In genomic region chr2:73278131-73278854, GRCm38 (mm10) we compare ENCODE assay signal across 8 mouse cellular contexts. TPM values are rescaled to one million over a fixed set of nuclear protein-coding genes. Genes with fewer than 3 reads are reported as not detected.
A peak's percentile ranks its signal among the peaks of the same experiment; 100 is the strongest.
DNase-seq lines count a peak whose midpoint lies in the region; ATAC-seq and TF ChIP-seq lines count a peak whose summit lies in the region.

No protein-coding gene starts in this region.

- no peak for TF ChIP-seq POLR2A in CH12.LX (IDR thresholded peaks at IDR 0.05; ENCODE audit: low read depth, low read length)
- TF ChIP-seq POLR2A in testis, adult 2 months (IDR thresholded peaks at IDR 0.05; ENCODE audit: control insufficient read depth, low read depth, low read length) = no peak

- in situ Hi-C loops in CH12.LX (cut with MboI; ENCODE audit: low pct_ligation_motif_present, low pct_unique_long_range_greater_than_20kb, low sequenced_read_pairs) = loop anchor here (25.0 kb wide), 2 partner anchors 316 to 641 kb away; no protein-coding TSS in a partner anchor

- peak; percentile 61 to 96 for TF ChIP-seq CTCF in CH12.LX (conservative IDR thresholded peaks at IDR 0.05 in 1 of 2, IDR thresholded peaks at IDR 0.05 in 1 of 2; ENCODE audit: low read depth in 2 of 2, low read length in 2 of 2)
- TF ChIP-seq CTCF in heart, postnatal 0 days (IDR thresholded peaks at IDR 0.05; ENCODE audit: low read depth) = peak; percentile 87
- peak; percentile 80; the same call in 1 of the 2 replicates for TF ChIP-seq CTCF in testis, adult 2 months (IDR thresholded peaks at IDR 0.05; ENCODE audit: control insufficient read depth, insufficient read depth, insufficient replicate concordance, low read depth, low read length)

- no peak for TF ChIP-seq EP300 in CH12.LX (IDR thresholded peaks at IDR 0.05; ENCODE audit: low read length)
- TF ChIP-seq EP300 in heart, postnatal 0 days (IDR thresholded peaks at IDR 0.05; ENCODE audit: low read depth) = no peak

- 2% methylated on average over 20 of the region's 20 CpGs for WGBS in forebrain, embryonic 11.5 days
- WGBS in heart, postnatal 0 days = 7% methylated on average over 20 of the region's 20 CpGs
- 2% methylated on average over 20 of the region's 20 CpGs for WGBS in liver, embryonic 15.5 days (ENCODE audit: insufficient replicate concordance)
- WGBS in neural tube, embryonic 13.5 days = 2% methylated on average over 20 of the region's 20 CpGs

- no peaks in the 10 kb centered on the region for H3K79me2 ChIP-seq in CH12.LX (replicated peaks; ENCODE audit: control insufficient read depth, extremely low read depth, insufficient read depth, poor library complexity, severe bottlenecking)

- H3K27me3 ChIP-seq in CH12.LX (replicated peaks) = peaks cover 31% of the 10 kb centered on the region
- peaks cover 59% of the 10 kb centered on the region for H3K27me3 ChIP-seq in forebrain, embryonic 11.5 days (ENCODE audit: control insufficient read depth, insufficient read depth, low read length)
- peaks cover 83% of the 10 kb centered on the region for H3K27me3 ChIP-seq in heart, postnatal 0 days (ENCODE audit: control insufficient read depth, insufficient read depth, low read length)
- peaks cover 90% of the 10 kb centered on the region for H3K27me3 ChIP-seq in liver, embryonic 15.5 days
- peaks cover 81% of the 10 kb centered on the region for H3K27me3 ChIP-seq in neural tube, embryonic 13.5 days
- peaks cover 13% of the 10 kb centered on the region for H3K27me3 ChIP-seq in testis, adult 2 months (ENCODE audit: control insufficient read depth, insufficient read depth, low read length)

- TF ChIP-seq RAD21 in CH12.LX (IDR thresholded peaks at IDR 0.05; ENCODE audit: low read depth, low read length) = peak; percentile 97

- H3K9ac ChIP-seq in CH12.LX (ENCODE audit: insufficient read depth, low read depth) = no peak overlapping the region
- no peak overlapping the region for H3K9ac ChIP-seq in forebrain, embryonic 11.5 days (ENCODE audit: low read length)
- no peak overlapping the region for H3K9ac ChIP-seq in heart, postnatal 0 days (replicated peaks; ENCODE audit: low read depth, low read length)
- H3K9ac ChIP-seq in liver, embryonic 15.5 days = no peak overlapping the region
- no peak overlapping the region for H3K9ac ChIP-seq in neural tube, embryonic 13.5 days

- peaks cover 0 to 5% of the 10 kb centered on the region in 2 experiments; a peak in 1 of 4 replicates for H3K4me1 ChIP-seq in CH12.LX (ENCODE audit: control insufficient read depth in 1 of 2, insufficient read depth in 2 of 2)
- peaks cover 27% of the 10 kb centered on the region for H3K4me1 ChIP-seq in forebrain, embryonic 11.5 days (replicated peaks; ENCODE audit: control insufficient read depth, insufficient read depth, low read length)
- peaks cover 6% of the 10 kb centered on the region; the same call in 1 of the 2 replicates for H3K4me1 ChIP-seq in heart, postnatal 0 days (ENCODE audit: control insufficient read depth, insufficient read depth)
- peaks cover 52% of the 10 kb centered on the region for H3K4me1 ChIP-seq in liver, embryonic 15.5 days (replicated peaks)
- peaks cover 42% of the 10 kb centered on the region for H3K4me1 ChIP-seq in neural tube, embryonic 13.5 days (replicated peaks)
- peaks cover 20% of the 10 kb centered on the region for H3K4me1 ChIP-seq in testis, adult 2 months (ENCODE audit: control insufficient read depth, insufficient read depth, low read length)

- no peak; the same call in 1 of the 2 replicates for ATAC-seq in forebrain, embryonic 11.5 days (replicated peaks; ENCODE audit: low FRiP score)
- ATAC-seq in heart, postnatal 0 days (ENCODE audit: insufficient read depth, low read depth) = peak; percentile 80
- ATAC-seq in liver, embryonic 15.5 days (ENCODE audit: insufficient read depth) = no peak
- ATAC-seq in neural tube, embryonic 13.5 days (ENCODE audit: low read depth) = peak; percentile 67; the same call in 1 of the 2 replicates

- peak; percentile 76 for DNase-seq in CH12.LX (ENCODE audit: extremely low read depth)
- DNase-seq in c-Kit-positive CD71-positive TER-119-negative erythroid progenitor cells, embryonic 14.5 days (ENCODE audit: low read depth) = peak; percentile 87
- DNase-seq in forebrain, embryonic 11.5 days (ENCODE audit: low spot score) = peak; percentile 95
- peak; percentile 88 for DNase-seq in heart, postnatal 0 days (ENCODE audit: low spot score)
- peak; percentile 83 to 94 for DNase-seq in kidney, postnatal 36 days

- peak overlapping the region; percentile 56 for H3K4me2 ChIP-seq in CH12.LX (ENCODE audit: insufficient read depth, low read depth, poor library complexity, severe bottlenecking)
- H3K4me2 ChIP-seq in forebrain, embryonic 11.5 days (ENCODE audit: low read depth, low read length, severe bottlenecking) = peak overlapping the region; percentile 46; the same call in 1 of the 2 replicates
- H3K4me2 ChIP-seq in heart, postnatal 0 days (ENCODE audit: low read depth, low read length) = peak overlapping the region; percentile 55
- H3K4me2 ChIP-seq in liver, embryonic 15.5 days = peak overlapping the region; percentile 41
- H3K4me2 ChIP-seq in neural tube, embryonic 13.5 days = peak overlapping the region; percentile 44

- H3K9me3 ChIP-seq in CH12.LX (replicated peaks; ENCODE audit: low read length) = peaks cover 7% of the 10 kb centered on the region
- no peaks in the 10 kb centered on the region for H3K9me3 ChIP-seq in forebrain, embryonic 11.5 days (ENCODE audit: control insufficient read depth, low read length)
- no peaks in the 10 kb centered on the region for H3K9me3 ChIP-seq in heart, postnatal 0 days (replicated peaks; ENCODE audit: control insufficient read depth, low read length)
- H3K9me3 ChIP-seq in liver, embryonic 15.5 days (replicated peaks) = no peaks in the 10 kb centered on the region
- H3K9me3 ChIP-seq in neural tube, embryonic 13.5 days = no peaks in the 10 kb centered on the region

- H3K27ac ChIP-seq in CH12.LX (ENCODE audit: insufficient read depth, low read depth) = no peak overlapping the region
- 0 out of 2 replicates have a peak overlapping the region, but pooled peaks have one; percentile 46 for H3K27ac ChIP-seq in forebrain, embryonic 11.5 days (ENCODE audit: low read depth, low read length)
- H3K27ac ChIP-seq in heart, postnatal 0 days (ENCODE audit: low read depth) = no peak overlapping the region
- no peak overlapping the region for H3K27ac ChIP-seq in liver, embryonic 15.5 days (replicated peaks)
- H3K27ac ChIP-seq in neural tube, embryonic 13.5 days (replicated peaks) = peak overlapping the region; percentile 23; the same call in 1 of the 2 replicates
- H3K27ac ChIP-seq in testis, adult 2 months (ENCODE audit: control insufficient read depth, insufficient read depth, low read depth, low read length) = no peak overlapping the region

- H3K36me3 ChIP-seq in CH12.LX (replicated peaks in 1 of 2; ENCODE audit: control insufficient read depth in 1 of 2, insufficient read depth in 1 of 2, low read length in 1 of 2) = no peaks in the 10 kb centered on the region
- no peaks in the 10 kb centered on the region for H3K36me3 ChIP-seq in forebrain, embryonic 11.5 days (ENCODE audit: control insufficient read depth, insufficient read depth, low read length)
- H3K36me3 ChIP-seq in heart, postnatal 0 days (replicated peaks; ENCODE audit: control insufficient read depth, insufficient read depth, low read length) = no peaks in the 10 kb centered on the region
- H3K36me3 ChIP-seq in liver, embryonic 15.5 days (replicated peaks) = no peaks in the 10 kb centered on the region
- H3K36me3 ChIP-seq in neural tube, embryonic 13.5 days = no peaks in the 10 kb centered on the region
- H3K36me3 ChIP-seq in testis, adult 2 months (ENCODE audit: control insufficient read depth, insufficient read depth, low read length) = no peaks in the 10 kb centered on the region

- H3K4me3 ChIP-seq in CH12.LX (replicated peaks in 1 of 3; ENCODE audit: low read depth in 2 of 3, low read length in 2 of 3, poor library complexity in 1 of 3) = peak overlapping the region in 1 of 3 experiments; percentile 15
- H3K4me3 ChIP-seq in forebrain, embryonic 11.5 days (ENCODE audit: low read depth, low read length) = peak overlapping the region; percentile 22
- peak overlapping the region; percentile 31 for H3K4me3 ChIP-seq in heart, postnatal 0 days (ENCODE audit: low read depth, low read length)
- no peak overlapping the region for H3K4me3 ChIP-seq in liver, embryonic 15.5 days (replicated peaks)
- peak overlapping the region; percentile 24 for H3K4me3 ChIP-seq in neural tube, embryonic 13.5 days
- H3K4me3 ChIP-seq in testis, adult 2 months (ENCODE audit: control insufficient read depth, low read depth, low read length) = no peak overlapping the region

- dilution Hi-C loops in CH12.LX (cut with MboI; ENCODE audit: extremely low pct_ligation_motif_present, extremely low pct_unique_long_range_greater_than_20kb, low sequenced_read_pairs) = no loop called here

RNA-seq across cellular contexts. Expression of gene Sp9, which starts 6.6 kb away (rescaled TPM):
- 0.13 and 0.55 TPM in 2 replicates for total RNA-seq in CH12.LX (2012; rRNA removed)
- total RNA-seq in CH12.LX (2014; rRNA removed) = not detected in 2 replicates
- polyA plus RNA-seq in CH12.LX (2012; ENCODE audit: insufficient read length, low read depth) = not detected in 2 replicates
- polyA plus RNA-seq in forebrain, embryonic 11.5 days (2014; fragmentation: Nextera tagmentation; extraction: Ambion mirVana) = 5.5 and 8.2 TPM in 2 replicates
- not detected in 2 replicates for total RNA-seq in heart, postnatal 0 days (2014; rRNA removed; ENCODE audit: low replicate concordance)
- polyA plus RNA-seq in heart, postnatal 0 days (2015; fragmentation: Nextera tagmentation; extraction: Ambion mirVana) = not detected in 2 replicates
- not detected in 2 replicates for polyA plus RNA-seq in liver, embryonic 15.5 days (2015; fragmentation: Nextera tagmentation; extraction: Ambion mirVana)
- 1.5 TPM in 2 replicates for polyA plus RNA-seq in neural tube, embryonic 13.5 days (2015; fragmentation: Nextera tagmentation; extraction: Ambion mirVana)
- polyA plus RNA-seq in testis, adult 2 months (2012; rRNA removed) = 0.02 and 0.10 TPM in 2 replicates

RNA-seq across cellular contexts. Expression of gene Scrn3, which starts 34.1 kb away (rescaled TPM):
- total RNA-seq in CH12.LX (2012; rRNA removed) (6.0 and 6.6 TPM in 2 replicates), CH12.LX (2014; rRNA removed) (10.2 and 11.1 TPM in 2 replicates)
- 14.8 and 19.2 TPM in 2 replicates for polyA plus RNA-seq in CH12.LX (2012; ENCODE audit: insufficient read length, low read depth)
- polyA plus RNA-seq in forebrain, embryonic 11.5 days (2014; fragmentation: Nextera tagmentation; extraction: Ambion mirVana) = 11.7 and 14.0 TPM in 2 replicates
- total RNA-seq in heart, postnatal 0 days (2014; rRNA removed; ENCODE audit: low replicate concordance) = 10.5 and 16.3 TPM in 2 replicates
- polyA plus RNA-seq in heart, postnatal 0 days (2015; fragmentation: Nextera tagmentation; extraction: Ambion mirVana) = 13.5 and 13.8 TPM in 2 replicates
- 27.9 and 28.5 TPM in 2 replicates for polyA plus RNA-seq in liver, embryonic 15.5 days (2015; fragmentation: Nextera tagmentation; extraction: Ambion mirVana)
- polyA plus RNA-seq in neural tube, embryonic 13.5 days (2015; fragmentation: Nextera tagmentation; extraction: Ambion mirVana) = 9.0 and 10.2 TPM in 2 replicates
- 2.2 and 3.0 TPM in 2 replicates for polyA plus RNA-seq in testis, adult 2 months (2012; rRNA removed)

RNA-seq across cellular contexts. Expression of gene Cir1, which starts 34.2 kb away (rescaled TPM):
- total RNA-seq in CH12.LX (2012; rRNA removed) (4.8 and 5.2 TPM in 2 replicates), CH12.LX (2014; rRNA removed) (3.8 and 4.6 TPM in 2 replicates)
- polyA plus RNA-seq in CH12.LX (2012; ENCODE audit: insufficient read length, low read depth) = 14.3 and 15.6 TPM in 2 replicates
- polyA plus RNA-seq in forebrain, embryonic 11.5 days (2014; fragmentation: Nextera tagmentation; extraction: Ambion mirVana) = 18.2 and 18.6 TPM in 2 replicates
- 0.08 and 3.9 TPM in 2 replicates for total RNA-seq in heart, postnatal 0 days (2014; rRNA removed; ENCODE audit: low replicate concordance)
- 20.0 and 24.3 TPM in 2 replicates for polyA plus RNA-seq in heart, postnatal 0 days (2015; fragmentation: Nextera tagmentation; extraction: Ambion mirVana)
- polyA plus RNA-seq in liver, embryonic 15.5 days (2015; fragmentation: Nextera tagmentation; extraction: Ambion mirVana) = 14.1 and 17.4 TPM in 2 replicates
- 29.2 and 30.4 TPM in 2 replicates for polyA plus RNA-seq in neural tube, embryonic 13.5 days (2015; fragmentation: Nextera tagmentation; extraction: Ambion mirVana)
- 19.8 and 21.7 TPM in 2 replicates for polyA plus RNA-seq in testis, adult 2 months (2012; rRNA removed)

RNA-seq across cellular contexts. Expression of gene Ola1, which starts 59.6 kb away (rescaled TPM):
- 114 and 127 TPM in 2 replicates for total RNA-seq in CH12.LX (2012; rRNA removed)
- 175 and 213 TPM in 2 replicates for total RNA-seq in CH12.LX (2014; rRNA removed)
- 182 TPM in 2 replicates for polyA plus RNA-seq in CH12.LX (2012; ENCODE audit: insufficient read length, low read depth)
- polyA plus RNA-seq in forebrain, embryonic 11.5 days (2014; fragmentation: Nextera tagmentation; extraction: Ambion mirVana) = 99.8 and 110 TPM in 2 replicates
- 33.3 and 34.6 TPM in 2 replicates for total RNA-seq in heart, postnatal 0 days (2014; rRNA removed; ENCODE audit: low replicate concordance)
- polyA plus RNA-seq in heart, postnatal 0 days (2015; fragmentation: Nextera tagmentation; extraction: Ambion mirVana) = 66.2 and 67.0 TPM in 2 replicates
- polyA plus RNA-seq in liver, embryonic 15.5 days (2015; fragmentation: Nextera tagmentation; extraction: Ambion mirVana) = 30.9 and 41.7 TPM in 2 replicates
- polyA plus RNA-seq in neural tube, embryonic 13.5 days (2015; fragmentation: Nextera tagmentation; extraction: Ambion mirVana) = 102 and 110 TPM in 2 replicates
- polyA plus RNA-seq in testis, adult 2 months (2012; rRNA removed) = 6.5 and 8.1 TPM in 2 replicates

Comparison
In these comparisons a context has a peak if more than half of its experiments do, and no peak if none do; other contexts are left out.
1. H3K27ac ChIP-seq: peak in forebrain, embryonic 11.5 days (single experiment) and neural tube, embryonic 13.5 days (single experiment); none in CH12.LX (single experiment), heart, postnatal 0 days (single experiment), liver, embryonic 15.5 days (single experiment) and testis, adult 2 months (single experiment).
2. H3K4me3 ChIP-seq: peak in forebrain, embryonic 11.5 days (single experiment), heart, postnatal 0 days (single experiment) and neural tube, embryonic 13.5 days (single experiment); none in liver, embryonic 15.5 days (single experiment) and testis, adult 2 months (single experiment).
3. ATAC-seq: peak in heart, postnatal 0 days (single experiment) and neural tube, embryonic 13.5 days (single experiment); none in forebrain, embryonic 11.5 days (single experiment) and liver, embryonic 15.5 days (single experiment).
4. Peak in every context shown above with its lines, with median percentiles within 50 percentile points of each other: DNase-seq, H3K4me2 ChIP-seq and CTCF ChIP-seq.